Mouse (Mus musculus) bone marrow, adult 2 months (tissue): ENCODE results near the gene Srrm4. TPM values are rescaled to one million over a fixed set of nuclear protein-coding genes. Genes with fewer than 3 reads are reported as not detected.

ENCODE experiments used
- H3K27ac ChIP-seq: fragments of 200-500 bp; 2 replicates; pipeline ENCODE4 v1.5.1; 2012; ENCODE audit warnings: low read depth, mild to moderate bottlenecking, control low read depth, inconsistent platforms, low read length; ENCODE audit not compliant: control insufficient read depth, poor library complexity, insufficient read depth
- H3K4me1 ChIP-seq: fragments of 200-500 bp; 2 replicates; pipeline ENCODE4 v1.6.1; 2011; ENCODE audit warnings: low read length; ENCODE audit not compliant: control insufficient read depth, insufficient read depth
- H3K4me3 ChIP-seq: fragments of 200-500 bp; replicated peaks from 2 replicates; pipeline ENCODE3; 2011; ENCODE audit warnings: mild to moderate bottlenecking, low read depth, low read length, control low read depth; ENCODE audit not compliant: control insufficient read depth
- CTCF ChIP-seq: fragments of 200-500 bp; IDR thresholded peaks from 2 replicates; pipeline ENCODE4 v1.5.1; 2011; ENCODE audit warnings: low read length, control low read depth; ENCODE audit not compliant: control insufficient read depth, insufficient read depth
- POLR2A ChIP-seq: fragments of 200-500 bp; IDR thresholded peaks from 2 replicates; pipeline ENCODE4 v1.6.1; 2011; ENCODE audit warnings: low read depth, mild to moderate bottlenecking, control low read depth, low read length, borderline replicate concordance; ENCODE audit not compliant: control insufficient read depth
- WGBS: fragments of 180-500 bp; shearing (Covaris S2); methylation state at CpG from one replicate; pipeline ENCODE4 v1.1.7; 2018; 5-methylcytosine and 5-hydroxymethylcytosine counted together
- polyA plus RNA-seq: library from polyadenylated mRNA; stranded (reverse); fragments of >200 nt; gene quantifications from 2 replicates; pipeline ENCODE4 v1.2.4, GENCODE M21; 2011; ENCODE audit warnings: low replicate concordance; ENCODE audit not compliant: missing spikeins, insufficient read depth, insufficient read length

Gene Srrm4
- polyA plus RNA-seq, 1 experiment, result 0.30 TPM

GRCm38 (mm10) chr5:116573307-116573706 is 18.3 kb downstream of the Srrm4 start:
- Histone ChIP-seq H3K4me1 (no peaks in the 10 kb centered on the region), H3K27ac (no peak overlapping the region), H3K4me3 (no peak overlapping the region)
- TF ChIP-seq POLR2A (no peak), CTCF (no peak)
- WGBS, result 53% methylated on average over 9 of the region's 9 CpGs

- WGBS, result 16% methylated on average over 3 of the region's 5 CpGs
- TF ChIP-seq POLR2A, result no peak
- no peak for TF ChIP-seq CTCF
- H3K4me1 ChIP-seq, result no peaks in the 10 kb centered on the region
- no peak overlapping the region for H3K4me3 ChIP-seq
- H3K27ac ChIP-seq, result no peak overlapping the region
Observed at GRCm38 (mm10) chr5:116571936-116572335, 19.7 kb downstream of the Srrm4 start.

GRCm38 (mm10) chr5:116571232-116571861 is 20.3 kb downstream of the Srrm4 start:
- H3K4me1 ChIP-seq, result no peaks in the 10 kb centered on the region
- WGBS, result 14% methylated on average over 22 of the region's 22 CpGs
- TF ChIP-seq CTCF, result no peak
- TF ChIP-seq POLR2A, result no peak
- no peak overlapping the region for H3K4me3 ChIP-seq
- no peak overlapping the region for H3K27ac ChIP-seq

- Histone ChIP-seq H3K4me1 (no peaks in the 10 kb centered on the region), H3K27ac (no peak overlapping the region), H3K4me3 (no peak overlapping the region)
- no peak for TF ChIP-seq POLR2A
- no peak for TF ChIP-seq CTCF
- WGBS, result 65% methylated on average over 7 of the region's 7 CpGs
Observed at GRCm38 (mm10) chr5:116570566-116570965, 21.1 kb downstream of the Srrm4 start.

GRCm38 (mm10) chr5:116569629-116570028 is 22.0 kb downstream of the Srrm4 start:
- Histone ChIP-seq H3K4me1 (no peaks in the 10 kb centered on the region), H3K27ac (no peak overlapping the region), H3K4me3 (no peak overlapping the region)
- WGBS, result 18% methylated on average over 9 of the region's 9 CpGs
- no peak for TF ChIP-seq POLR2A
- TF ChIP-seq CTCF, result no peak

- Histone ChIP-seq H3K4me1 (no peaks in the 10 kb centered on the region), H3K27ac (no peak overlapping the region), H3K4me3 (no peak overlapping the region)
- TF ChIP-seq CTCF (no peak), POLR2A (no peak)
- WGBS, result 63% methylated on average over 2 of the region's 2 CpGs
Observed at GRCm38 (mm10) chr5:116568050-116568449, 23.6 kb downstream of the Srrm4 start.

GRCm38 (mm10) chr5:116567298-116567697 is 24.3 kb downstream of the Srrm4 start:
- Histone ChIP-seq H3K4me3 (no peak overlapping the region), H3K27ac (no peak overlapping the region), H3K4me1 (no peaks in the 10 kb centered on the region)
- TF ChIP-seq CTCF (no peak), POLR2A (no peak)
- WGBS, result 81% methylated on average over 8 of the region's 8 CpGs

GRCm38 (mm10) chr5:116566385-116567045 is 25.1 kb downstream of the Srrm4 start:
- H3K27ac ChIP-seq, result no peak overlapping the region
- H3K4me3 ChIP-seq, result no peak overlapping the region
- no peak for TF ChIP-seq POLR2A
- TF ChIP-seq CTCF, result no peak
- WGBS, result 71% methylated on average over 14 of the region's 14 CpGs
- H3K4me1 ChIP-seq, result no peaks in the 10 kb centered on the region

GRCm38 (mm10) chr5:116565573-116565972 is 26.0 kb downstream of the Srrm4 start:
- WGBS, result 78% methylated on average over 9 of the region's 9 CpGs
- no peak overlapping the region for H3K4me3 ChIP-seq
- TF ChIP-seq POLR2A, result no peak
- no peak for TF ChIP-seq CTCF

More at GRCm38 (mm10) chr5:116565573-116565972, 26.0 kb downstream of the Srrm4 start:
- no peaks in the 10 kb centered on the region for H3K4me1 ChIP-seq
- no peak overlapping the region for H3K27ac ChIP-seq
